Mouse (Mus musculus): ENCODE measurements at regions not wholly inside any gene's neighbourhood (a gene's known extent, or its start where the extent isn't known, plus 50 kb on each side); places are given as distances from the start of the nearest gene placed in this dataset.
A peak's percentile ranks its signal among the peaks of the same experiment; 100 is the strongest.

GRCm38 (mm10) chr12:45833871-45834270 lies 759.4 kb upstream of the Stxbp6 start:
- no peak for DNase-seq (ENCODE audit: low spot score)
- H3K9me3 ChIP-seq (ENCODE audit: control insufficient read depth, low read length): no peaks in the 10 kb centered on the region
- no peaks in the 10 kb centered on the region for H3K36me3 ChIP-seq (ENCODE audit: control insufficient read depth, insufficient read depth, low read length)
- TF ChIP-seq POLR2A (IDR thresholded peaks at IDR 0.05; ENCODE audit: borderline replicate concordance, extremely low read depth, insufficient read depth, insufficient read length): no peak
- H3K27ac ChIP-seq (replicated peaks; ENCODE audit: low read depth, low read length): no peak overlapping the region
- no peaks in the 10 kb centered on the region for H3K4me1 ChIP-seq (ENCODE audit: control insufficient read depth, insufficient read depth, low read length)
- no peaks in the 10 kb centered on the region for H3K27me3 ChIP-seq (ENCODE audit: control insufficient read depth, insufficient read depth, low read length)
- 90% methylated on average over 1 of the region's 1 CpGs for WGBS
- no peak for ATAC-seq (ENCODE audit: low FRiP score, low read depth)
- H3K4me2 ChIP-seq (replicated peaks; ENCODE audit: low read depth, low read length, severe bottlenecking): no peak overlapping the region
- H3K4me3 ChIP-seq (replicated peaks; ENCODE audit: low read length): no peak overlapping the region
- H3K9ac ChIP-seq (ENCODE audit: low read depth, low read length, severe bottlenecking): no peak overlapping the region

- ATAC-seq (ENCODE audit: low FRiP score, low read depth) (no peak), DNase-seq (ENCODE audit: low spot score) (peak; percentile 12)
- H3K4me1 ChIP-seq (ENCODE audit: control insufficient read depth, insufficient read depth, low read length): no peaks in the 10 kb centered on the region
- H3K27me3 ChIP-seq (ENCODE audit: control insufficient read depth, insufficient read depth, low read length): no peaks in the 10 kb centered on the region
- TF ChIP-seq POLR2A (IDR thresholded peaks at IDR 0.05; ENCODE audit: borderline replicate concordance, extremely low read depth, insufficient read depth, insufficient read length): no peak
- no peak overlapping the region for H3K4me3 ChIP-seq (replicated peaks; ENCODE audit: low read length)
- H3K27ac ChIP-seq (replicated peaks; ENCODE audit: low read depth, low read length): no peak overlapping the region
- H3K9ac ChIP-seq (ENCODE audit: low read depth, low read length, severe bottlenecking): no peak overlapping the region
- no peak overlapping the region for H3K4me2 ChIP-seq (replicated peaks; ENCODE audit: low read depth, low read length, severe bottlenecking)
- no peaks in the 10 kb centered on the region for H3K36me3 ChIP-seq (ENCODE audit: control insufficient read depth, insufficient read depth, low read length)
- 15% methylated on average over 4 of the region's 4 CpGs for WGBS
- H3K9me3 ChIP-seq (ENCODE audit: control insufficient read depth, low read length): no peaks in the 10 kb centered on the region
Observed at GRCm38 (mm10) chr12:45833414-45833762, 758.9 kb upstream of the Stxbp6 start.

GRCm38 (mm10) chr12:45832671-45833413 lies 758.3 kb upstream of the Stxbp6 start:
- Histone ChIP-seq H3K4me3 (replicated peaks; ENCODE audit: low read length) (no peak overlapping the region), H3K4me2 (replicated peaks; ENCODE audit: low read depth, low read length, severe bottlenecking) (no peak overlapping the region), H3K9ac (ENCODE audit: low read depth, low read length, severe bottlenecking) (no peak overlapping the region), H3K36me3 (ENCODE audit: control insufficient read depth, insufficient read depth, low read length) (no peaks in the 10 kb centered on the region), H3K4me1 (ENCODE audit: control insufficient read depth, insufficient read depth, low read length) (no peaks in the 10 kb centered on the region), H3K9me3 (ENCODE audit: control insufficient read depth, low read length) (no peaks in the 10 kb centered on the region), H3K27me3 (ENCODE audit: control insufficient read depth, insufficient read depth, low read length) (no peaks in the 10 kb centered on the region), H3K27ac (replicated peaks; ENCODE audit: low read depth, low read length) (no peak overlapping the region)
- DNase-seq (ENCODE audit: low spot score) (peak; percentile 4), ATAC-seq (ENCODE audit: low FRiP score, low read depth) (no peak)
- TF ChIP-seq POLR2A (IDR thresholded peaks at IDR 0.05; ENCODE audit: borderline replicate concordance, extremely low read depth, insufficient read depth, insufficient read length): no peak
- 37% methylated on average over 9 of the region's 9 CpGs for WGBS

- ATAC-seq (ENCODE audit: low FRiP score, low read depth): no peak
- no peak for TF ChIP-seq POLR2A (IDR thresholded peaks at IDR 0.05; ENCODE audit: borderline replicate concordance, extremely low read depth, insufficient read depth, insufficient read length)
- Histone ChIP-seq H3K9me3 (ENCODE audit: control insufficient read depth, low read length) (no peaks in the 10 kb centered on the region), H3K4me1 (ENCODE audit: control insufficient read depth, insufficient read depth, low read length) (no peaks in the 10 kb centered on the region), H3K27ac (replicated peaks; ENCODE audit: low read depth, low read length) (no peak overlapping the region), H3K36me3 (ENCODE audit: control insufficient read depth, insufficient read depth, low read length) (no peaks in the 10 kb centered on the region), H3K4me2 (replicated peaks; ENCODE audit: low read depth, low read length, severe bottlenecking) (no peak overlapping the region), H3K9ac (ENCODE audit: low read depth, low read length, severe bottlenecking) (no peak overlapping the region), H3K27me3 (ENCODE audit: control insufficient read depth, insufficient read depth, low read length) (no peaks in the 10 kb centered on the region), H3K4me3 (replicated peaks; ENCODE audit: low read length) (no peak overlapping the region)
- DNase-seq (ENCODE audit: low spot score): no peak
Observed at GRCm38 (mm10) chr12:45824861-45825260, 750.4 kb upstream of the Stxbp6 start.

Measured in limb, embryonic 14.5 days (tissue).